Mouse (Mus musculus): ENCODE results near the gene Mrps7. TPM values are rescaled to one million over a fixed set of nuclear protein-coding genes. Genes with fewer than 3 reads are reported as not detected.

The Mrps7 gene
- total and polyA plus RNA-seq, 3 experiments = 106 to 199 (median 157) TPM

DNA sequence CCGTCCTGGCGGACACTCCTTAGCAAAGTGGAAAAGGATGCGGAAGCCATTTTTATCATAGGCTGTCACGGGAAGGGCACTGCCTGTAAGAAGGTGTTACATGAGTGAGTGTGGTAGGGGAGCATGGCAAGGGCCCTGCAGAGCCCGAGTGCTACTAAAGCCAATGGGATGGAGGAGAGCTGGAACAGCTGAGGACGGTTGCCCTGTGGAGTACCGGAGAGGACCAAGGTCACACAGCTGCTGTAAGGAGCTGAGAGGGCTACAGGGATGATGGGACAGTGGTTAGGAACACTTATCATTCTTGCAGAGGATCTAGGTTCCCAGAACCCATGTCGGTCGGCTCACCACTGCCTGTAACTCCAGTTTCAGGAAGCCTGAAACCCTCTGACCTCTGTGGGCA, 17.3 kb upstream of the Mrps7 start (continued):
- TF ChIP-seq RCOR1 (IDR thresholded peaks at IDR 0.05; ENCODE audit: low read depth, low read length) (no peak), UBTF (IDR thresholded peaks at IDR 0.05; ENCODE audit: borderline replicate concordance, insufficient read depth, low read depth, low read length) (no peak)

- Histone ChIP-seq H3K9ac (ENCODE audit: control insufficient read depth, low read depth, low read length, poor library complexity, severe bottlenecking) (no peak overlapping the region), H3K4me1 (ENCODE audit: control insufficient read depth in 1 of 2, insufficient read depth in 2 of 2, low read length in 2 of 2) (no peaks in the 10 kb centered on the region), H3K9me3 (replicated peaks; ENCODE audit: insufficient read depth, low read length) (no peaks in the 10 kb centered on the region), H3K27ac (ENCODE audit: control insufficient read depth, low read depth, low read length) (no peak overlapping the region), H3K27me3 (ENCODE audit: control insufficient read depth in 1 of 2, insufficient read depth in 2 of 2, low read length in 2 of 2) (no peaks in the 10 kb centered on the region), H3K36me3 (ENCODE audit: control insufficient read depth in 1 of 2, insufficient read depth in 2 of 2, low read length in 2 of 2) (peaks cover 0 to 26% of the 10 kb centered on the region in 2 experiments; a peak in 2 of 4 replicates), H3K79me2 (ENCODE audit: control insufficient read depth, insufficient read depth, low read length, poor library complexity) (no peaks in the 10 kb centered on the region), H3K4me3 (ENCODE audit: control insufficient read depth in 1 of 2, insufficient read depth in 1 of 2, low read depth in 2 of 2, low read length in 2 of 2) (no peak overlapping the region)
- no peak for DNase-seq (ENCODE audit: low read depth, low spot score)
- no peak for TF ChIP-seq NELFE (IDR thresholded peaks at IDR 0.05; ENCODE audit: low read depth, low read length)
- TF ChIP-seq MYB (IDR thresholded peaks at IDR 0.05; ENCODE audit: low read depth, low read length) = no peak
- TF ChIP-seq RCOR1 (IDR thresholded peaks at IDR 0.05; ENCODE audit: low read depth, low read length) = no peak
- no peak for TF ChIP-seq ZKSCAN1 (IDR thresholded peaks at IDR 0.05; ENCODE audit: low read depth, low read length)
- TF ChIP-seq POLR2AphosphoS5 (IDR thresholded peaks at IDR 0.05; ENCODE audit: borderline replicate concordance, low read depth, low read length) = no peak
- TF ChIP-seq ETS1 (IDR thresholded peaks at IDR 0.05; ENCODE audit: low read depth, low read length) = no peak
- TF ChIP-seq POLR2AphosphoS2 (IDR thresholded peaks at IDR 0.05; ENCODE audit: low read length) = no peak
- TF ChIP-seq MAX (IDR thresholded peaks at IDR 0.05; ENCODE audit: low read length) = no peak
- no peak for TF ChIP-seq USF1 (IDR thresholded peaks at IDR 0.05; ENCODE audit: low read depth, low read length)
- TF ChIP-seq TBP (IDR thresholded peaks at IDR 0.05; ENCODE audit: low read depth, low read length) = no peak
- TF ChIP-seq JUND (IDR thresholded peaks at IDR 0.05; ENCODE audit: low read depth, low read length) = no peak
- no peak for TF ChIP-seq POLR2A (IDR thresholded peaks at IDR 0.05; ENCODE audit: control insufficient read depth in 1 of 2, insufficient read depth in 1 of 2, low read depth in 1 of 2, low read length in 2 of 2, poor library complexity in 1 of 2)
- no peak for TF ChIP-seq SIN3A (IDR thresholded peaks at IDR 0.05; ENCODE audit: low read length)
- TF ChIP-seq ZMIZ1 (IDR thresholded peaks at IDR 0.05; ENCODE audit: low read depth, low read length) = no peak
- no peak for TF ChIP-seq ZC3H11A (IDR thresholded peaks at IDR 0.05; ENCODE audit: low read depth, low read length)
- TF ChIP-seq E2F4 (IDR thresholded peaks at IDR 0.05; ENCODE audit: borderline replicate concordance, low read depth, low read length) = no peak
- no peak for TF ChIP-seq HCFC1 (IDR thresholded peaks at IDR 0.05; ENCODE audit: low read depth, low read length)
- TF ChIP-seq CHD1 (IDR thresholded peaks at IDR 0.05; ENCODE audit: low read depth, low read length) = no peak
Observed at GRCm38 (mm10) chr11:115587984-115588383, 15.7 kb upstream of the Mrps7 start.

DNA sequence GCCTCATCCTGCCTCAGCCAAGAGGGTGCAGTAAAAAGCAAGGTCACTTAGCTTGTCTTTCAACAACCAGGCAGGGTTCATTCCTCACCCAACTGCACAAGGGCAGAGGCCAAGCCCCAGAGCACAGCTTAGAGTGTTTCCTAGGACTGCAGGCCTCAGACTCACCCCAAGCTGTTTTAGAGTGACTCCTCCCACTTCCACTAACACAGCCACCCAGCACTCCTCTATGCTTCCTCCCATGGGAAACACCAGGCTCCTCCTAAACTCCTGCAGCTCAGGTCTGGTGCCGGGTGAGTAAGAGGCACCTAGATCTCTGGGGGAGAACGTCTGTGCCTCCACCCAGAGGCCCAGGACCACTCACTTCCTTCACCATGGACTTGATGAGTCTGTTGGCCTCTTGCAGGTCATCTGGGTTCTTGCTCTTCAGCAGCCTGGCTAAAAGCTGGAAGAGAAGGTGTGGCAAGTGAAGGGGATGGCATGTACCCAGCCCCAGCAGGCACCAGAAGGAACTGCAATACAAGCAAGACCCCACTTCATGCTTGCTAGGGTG, 13.1 kb upstream of the Mrps7 start:
- 0 out of 4 replicates have a peak, but pooled peaks of 1 of the 2 experiments have one; percentile 31 for TF ChIP-seq POLR2A (IDR thresholded peaks at IDR 0.05; ENCODE audit: control insufficient read depth in 1 of 2, insufficient read depth in 1 of 2, low read depth in 1 of 2, low read length in 2 of 2, poor library complexity in 1 of 2)
- TF ChIP-seq ZMIZ1 (IDR thresholded peaks at IDR 0.05; ENCODE audit: low read depth, low read length) = no peak
- Histone ChIP-seq H3K4me3 (ENCODE audit: control insufficient read depth in 1 of 2, insufficient read depth in 1 of 2, low read depth in 2 of 2, low read length in 2 of 2) (no peak overlapping the region), H3K4me1 (ENCODE audit: control insufficient read depth in 1 of 2, insufficient read depth in 2 of 2, low read length in 2 of 2) (no peaks in the 10 kb centered on the region), H3K27me3 (ENCODE audit: control insufficient read depth in 1 of 2, insufficient read depth in 2 of 2, low read length in 2 of 2) (no peaks in the 10 kb centered on the region), H3K9me3 (replicated peaks; ENCODE audit: insufficient read depth, low read length) (no peaks in the 10 kb centered on the region), H3K36me3 (ENCODE audit: control insufficient read depth in 1 of 2, insufficient read depth in 2 of 2, low read length in 2 of 2) (peaks cover 0 to 36% of the 10 kb centered on the region in 2 experiments; a peak in 2 of 4 replicates), H3K27ac (ENCODE audit: control insufficient read depth, low read depth, low read length) (no peak overlapping the region), H3K79me2 (ENCODE audit: control insufficient read depth, insufficient read depth, low read length, poor library complexity) (no peaks in the 10 kb centered on the region), H3K9ac (ENCODE audit: control insufficient read depth, low read depth, low read length, poor library complexity, severe bottlenecking) (no peak overlapping the region)
- no peak for DNase-seq (ENCODE audit: low read depth, low spot score)

All from MEL (cell line).